Mouse (Mus musculus): ENCODE measurements around the gene Dnase2b.
A peak's percentile ranks its signal among the peaks of the same experiment; 100 is the strongest.

Gene Dnase2b

GRCm38 (mm10) chr3:146615496-146615895 is at the start of gene Dnase2b:
Gene Dnase2b, minus strand, starts transcription at chr3:146615596.
- DNase-seq (ENCODE audit: low read depth, low spot score) = no peak

- no peak for DNase-seq (ENCODE audit: low read depth, low spot score)
Observed at GRCm38 (mm10) chr3:146661907-146662306, 46.5 kb upstream of the Dnase2b start.

- no peak for DNase-seq (ENCODE audit: low read depth, low spot score)
Observed at GRCm38 (mm10) chr3:146661001-146661400, 45.6 kb upstream of the Dnase2b start.

GRCm38 (mm10) chr3:146659321-146659720 is 43.9 kb upstream of the Dnase2b start:
- DNase-seq (ENCODE audit: low read depth, low spot score) = no peak

- no peak for DNase-seq (ENCODE audit: low read depth, low spot score)
Observed at GRCm38 (mm10) chr3:146658061-146658639, 42.8 kb upstream of the Dnase2b start.

GRCm38 (mm10) chr3:146657433-146657832 is 42.0 kb upstream of the Dnase2b start:
- DNase-seq (ENCODE audit: low read depth, low spot score) = no peak

- DNase-seq (ENCODE audit: low read depth, low spot score) = no peak
Observed at GRCm38 (mm10) chr3:146655111-146655577, 39.7 kb upstream of the Dnase2b start.

- no peak for DNase-seq (ENCODE audit: low read depth, low spot score)
Observed at GRCm38 (mm10) chr3:146653692-146654091, 38.3 kb upstream of the Dnase2b start.

- no peak for DNase-seq (ENCODE audit: low read depth, low spot score)
Observed at GRCm38 (mm10) chr3:146652431-146652830, 37.0 kb upstream of the Dnase2b start.

- no peak for DNase-seq (ENCODE audit: low read depth, low spot score)
Observed at GRCm38 (mm10) chr3:146651217-146651616, 35.8 kb upstream of the Dnase2b start, which contains the start of gene 4930503B20Rik. Gene 4930503B20Rik, minus strand, starts transcription at chr3:146651317.

GRCm38 (mm10) chr3:146650716-146651115 is 35.3 kb upstream of the Dnase2b start:
- DNase-seq (ENCODE audit: low read depth, low spot score) = no peak

GRCm38 (mm10) chr3:146649311-146649894 is 34.0 kb upstream of the Dnase2b start:
- no peak for DNase-seq (ENCODE audit: low read depth, low spot score)

- DNase-seq (ENCODE audit: low read depth, low spot score) = no peak
Observed at GRCm38 (mm10) chr3:146641818-146642427, 26.5 kb upstream of the Dnase2b start.

- DNase-seq (ENCODE audit: low read depth, low spot score) = no peak
Observed at GRCm38 (mm10) chr3:146632506-146632905, 17.1 kb upstream of the Dnase2b start.

- no peak for DNase-seq (ENCODE audit: low read depth, low spot score)
Observed at GRCm38 (mm10) chr3:146628227-146628982, 13.0 kb upstream of the Dnase2b start.

GRCm38 (mm10) chr3:146625766-146626165 is 10.4 kb upstream of the Dnase2b start:
- no peak for DNase-seq (ENCODE audit: low read depth, low spot score)

GRCm38 (mm10) chr3:146621966-146622365 is 6.6 kb upstream of the Dnase2b start:
- no peak for DNase-seq (ENCODE audit: low read depth, low spot score)

GRCm38 (mm10) chr3:146620555-146621249 is 5.3 kb upstream of the Dnase2b start:
- peak; percentile 67 for DNase-seq (ENCODE audit: low read depth, low spot score)

- DNase-seq (ENCODE audit: low read depth, low spot score) = no peak
Observed at GRCm38 (mm10) chr3:146620101-146620500, 4.7 kb upstream of the Dnase2b start.

GRCm38 (mm10) chr3:146618357-146618756 is 3.0 kb upstream of the Dnase2b start:
- no peak for DNase-seq (ENCODE audit: low read depth, low spot score)

- no peak for DNase-seq (ENCODE audit: low read depth, low spot score)
Observed at GRCm38 (mm10) chr3:146617946-146618345, 2.5 kb upstream of the Dnase2b start.

Data from brain, embryonic 18.5 days (tissue).